Mouse (Mus musculus) heart, adult 2 months (tissue): ENCODE measurements around the gene Mfsd14b. TPM values are rescaled to one million over a fixed set of nuclear protein-coding genes. Genes with fewer than 3 reads are reported as not detected.

Source experiments
- DNase-seq, 2 experiments: peaks; one replicate each; pipeline ENCODE4 v3.0.0; 2021
- H3K27ac ChIP-seq: fragments of 200-600 bp; 2 replicates; pipeline ENCODE4 v1.8.1; 2022
- H3K27me3 ChIP-seq: fragments of 200-500 bp; 2 replicates; pipeline ENCODE4 v1.6.1; 2012; ENCODE audit warnings: mild to moderate bottlenecking, low read length, inconsistent platforms, mixed read lengths; ENCODE audit not compliant: control insufficient read depth, insufficient read depth
- H3K36me3 ChIP-seq: fragments of 200-500 bp; 2 replicates; pipeline ENCODE4 v1.6.1; 2012; ENCODE audit warnings: low read length, inconsistent platforms; ENCODE audit not compliant: control insufficient read depth, insufficient read depth
- H3K4me1 ChIP-seq: fragments of 200-500 bp; 2 replicates; pipeline ENCODE4 v1.6.1; 2011; ENCODE audit warnings: low read length; ENCODE audit not compliant: control insufficient read depth, insufficient read depth
- H3K4me3 ChIP-seq: fragments of 200-600 bp; 2 replicates; pipeline ENCODE4 v1.8.1; 2022
- H3K79me2 ChIP-seq: fragments of 200-500 bp; replicated peaks from 2 replicates; pipeline ENCODE4 v1.6.1; 2012; ENCODE audit warnings: mild to moderate bottlenecking, inconsistent platforms, low read length, moderate library complexity, mixed read lengths; ENCODE audit not compliant: control insufficient read depth, insufficient read depth
- H3K9ac ChIP-seq: fragments of 200-500 bp; 2 replicates; pipeline ENCODE4 v1.6.1; 2012; ENCODE audit warnings: low read depth, mild to moderate bottlenecking, control low read depth, inconsistent platforms, low read length, mixed read lengths
- CTCF ChIP-seq: fragments of 200-600 bp; IDR thresholded peaks from 2 replicates; pipeline ENCODE4 v1.8.1; 2022; ENCODE audit warnings: antibody characterized with exemption, mild to moderate bottlenecking, moderate library complexity
- EP300 ChIP-seq: fragments of 200-500 bp; IDR thresholded peaks from 2 replicates; pipeline ENCODE4 v1.6.1; 2011; ENCODE audit warnings: low read depth, low read length, control low read depth; ENCODE audit not compliant: insufficient read depth
- POLR2A ChIP-seq: fragments of 200-500 bp; IDR thresholded peaks from 2 replicates; pipeline ENCODE4 v1.6.1; 2011; ENCODE audit warnings: mild to moderate bottlenecking, low read depth, low read length, control low read depth; ENCODE audit not compliant: insufficient read depth
- WGBS: fragments of 180-500 bp; shearing (Covaris S2); methylation state at CpG from one replicate; pipeline ENCODE4 v1.1.7; 2018; 5-methylcytosine and 5-hydroxymethylcytosine counted together
- intact Hi-C: fragments of 180-260 bp; cut with DNase I; formaldehyde crosslinking; loops from one replicate; pipeline ENCODE4 v1.15.1; 2025
- long read RNA-seq: library from polyadenylated mRNA; stranded (forward); transcript quantifications from one replicate; pipeline ENCODE4 v2.0.0, GENCODE M21; 2021
- polyA plus RNA-seq: library from polyadenylated mRNA; depleted of rRNA; stranded (reverse); fragments of >200 nt; gene quantifications from 2 replicates; pipeline ENCODE4 v1.2.3, GENCODE M21; 2012; rRNA removed
- total RNA-seq, 2 experiments: library from RNA; stranded (reverse); gene quantifications; 2 replicates each; pipeline ENCODE4 v1.2.3; 2021

Mfsd14b gene
- total RNA-seq (10 to 100 TPM; 15.3 to 15.4 TPM), polyA plus RNA-seq (7.9 and 13.0 TPM in 2 replicates)
- long read RNA-seq, transcript Mfsd14b-203 (12 exons, 3,832 nt) = major isoform, 40 of 42 reads
- long read RNA-seq, partial matches to known transcripts = 2 of 42 reads
- long read RNA-seq, other reads (novel, unspliced or antisense) = 0 of 42 reads

DNA sequence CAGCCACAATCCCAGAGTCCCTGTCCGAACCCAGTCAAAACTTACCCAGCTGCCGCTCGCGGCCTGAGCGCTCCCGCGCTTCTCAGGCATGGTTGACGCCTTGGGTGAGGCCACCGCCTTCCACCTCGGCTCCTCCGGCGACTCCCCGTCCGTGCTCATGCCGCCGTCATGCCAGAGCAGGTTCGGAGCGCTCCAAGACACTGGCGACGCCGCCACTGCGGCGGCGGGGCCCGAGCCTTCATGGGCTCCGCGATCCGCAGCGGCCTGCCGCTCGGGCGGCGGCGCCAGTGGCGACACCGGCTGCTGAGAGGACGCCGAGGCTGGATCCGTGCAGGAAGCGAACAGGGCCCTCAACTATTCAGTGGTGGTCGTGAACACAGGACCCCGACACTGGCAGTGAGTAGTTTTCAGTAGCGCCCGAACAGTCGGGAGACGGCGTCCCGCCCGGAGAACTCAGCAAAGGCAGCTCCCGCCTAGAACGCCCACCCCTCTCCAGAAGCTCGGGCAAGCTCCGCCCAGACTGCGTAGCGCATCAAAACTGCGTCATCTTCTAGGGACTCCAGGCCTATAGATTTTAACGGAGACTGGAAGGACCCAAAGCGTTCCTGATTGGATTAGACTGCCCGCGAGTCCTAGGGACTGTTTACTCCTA is at the start of gene Mfsd14b:
Mfsd14b (minus strand) TSS at position 517 of the 652 bp plus-strand sequence.
- peak within 1 kb of the TSS; percentile 90 for H3K9ac ChIP-seq
- DNase-seq = peak; percentile 92 to 93
- intact Hi-C loops = loop anchor here (2.0 to 10.0 kb wide), 3 partner anchors 128 to 678 kb away; partner anchors contain the start of genes Cdk20 and Zfp369
- peak; percentile 81 for TF ChIP-seq POLR2A
- no peak for TF ChIP-seq CTCF
- peaks cover 2% of the 10 kb centered on the region for H3K4me1 ChIP-seq
- WGBS = under 1% methylated on average over 60 of the region's 60 CpGs
- H3K36me3 ChIP-seq = no peaks in the 10 kb centered on the region; the same call in 1 of the 2 replicates
- H3K27me3 ChIP-seq = no peaks in the 10 kb centered on the region
- H3K79me2 ChIP-seq = 0 out of 2 replicates have a peak, but pooled peaks cover 2% of the 10 kb centered on the region
- peak within 1 kb of the TSS; percentile 70 for H3K27ac ChIP-seq
- H3K4me3 ChIP-seq = peak within 1 kb of the TSS; percentile 88

GRCm38 (mm10) chr13:65149940-65150339 is 37.2 kb upstream of the Mfsd14b start, which contains the start of gene Olfr466:
Gene Olfr466 (plus strand): TSS chr13:65150240.
- Histone ChIP-seq H3K27me3 (no peaks in the 10 kb centered on the region), H3K36me3 (no peaks in the 10 kb centered on the region), H3K4me1 (no peaks in the 10 kb centered on the region), H3K27ac (no peak within 1 kb of the TSS), H3K9ac (no peak within 1 kb of the TSS), H3K4me3 (no peak within 1 kb of the TSS), H3K79me2 (no peaks in the 10 kb centered on the region)
- WGBS = 59% methylated on average over 1 of the region's 1 CpGs
- intact Hi-C loops = no loop called here
- TF ChIP-seq CTCF (no peak), EP300 (no peak), POLR2A (no peak)
- no peak for DNase-seq

- Histone ChIP-seq H3K27ac (no peak within 1 kb of the TSS), H3K27me3 (no peaks in the 10 kb centered on the region), H3K4me3 (no peak within 1 kb of the TSS), H3K79me2 (no peaks in the 10 kb centered on the region), H3K36me3 (no peaks in the 10 kb centered on the region), H3K9ac (no peak within 1 kb of the TSS), H3K4me1 (no peaks in the 10 kb centered on the region)
- intact Hi-C loops = no loop called here
- 76% methylated on average over 4 of the region's 4 CpGs for WGBS
- no peak for DNase-seq
- TF ChIP-seq EP300 (no peak), POLR2A (no peak), CTCF (no peak)
Observed at GRCm38 (mm10) chr13:65137789-65138188, 25.0 kb upstream of the Mfsd14b start, which contains the start of gene Olfr465-ps1. Gene Olfr465-ps1 (plus strand): TSS chr13:65138089.

DNA sequence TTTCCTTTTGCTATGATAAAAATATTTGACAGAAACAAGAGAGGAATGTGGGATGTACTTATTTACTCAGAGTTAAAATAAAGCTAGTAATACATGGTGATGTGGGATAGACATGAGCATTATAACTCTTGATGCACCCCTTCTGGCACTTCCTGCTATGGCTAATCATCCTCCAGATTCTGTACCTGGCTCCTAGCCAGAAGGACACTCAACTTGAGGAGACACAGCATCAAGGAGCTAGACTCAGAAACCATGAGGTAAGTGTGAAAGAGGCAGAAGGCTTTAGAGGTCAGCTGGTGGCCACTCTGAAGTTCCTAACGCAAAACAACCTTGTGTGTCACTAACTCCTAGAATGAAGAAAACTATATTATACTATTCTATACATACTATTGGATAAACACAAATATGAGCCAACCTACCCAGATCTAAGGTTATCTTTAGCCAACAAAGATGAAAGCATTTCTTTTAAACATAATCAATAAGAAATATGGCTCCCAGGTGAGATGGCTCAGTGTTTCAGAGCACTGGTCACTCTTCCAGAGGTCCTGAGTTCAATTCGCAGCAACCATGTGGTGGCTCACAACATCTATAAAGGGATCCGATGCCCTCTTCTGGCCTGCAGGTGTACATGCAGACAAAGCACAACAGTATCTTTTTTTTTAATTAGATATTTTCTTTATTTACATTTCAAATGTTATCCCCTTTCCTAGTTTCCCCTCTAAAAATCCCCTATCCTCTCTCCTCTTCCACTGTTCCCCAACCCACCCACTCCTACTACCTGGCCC is 14.5 kb upstream of the Mfsd14b start:
- H3K9ac ChIP-seq = no peak overlapping the region
- TF ChIP-seq EP300 (no peak), POLR2A (no peak), CTCF (peak; percentile 42)
- no peaks in the 10 kb centered on the region for H3K36me3 ChIP-seq
- no peaks in the 10 kb centered on the region for H3K27me3 ChIP-seq
- no peaks in the 10 kb centered on the region for H3K79me2 ChIP-seq
- no peak for DNase-seq
- H3K27ac ChIP-seq = no peak overlapping the region
- no peaks in the 10 kb centered on the region for H3K4me1 ChIP-seq
- 64% methylated on average over 3 of the region's 3 CpGs for WGBS
- intact Hi-C loops = no loop called here
- H3K4me3 ChIP-seq = no peak overlapping the region

- Histone ChIP-seq H3K27ac (no peak overlapping the region), H3K27me3 (no peaks in the 10 kb centered on the region), H3K9ac (no peak overlapping the region), H3K4me3 (no peak overlapping the region), H3K36me3 (no peaks in the 10 kb centered on the region), H3K4me1 (no peaks in the 10 kb centered on the region), H3K79me2 (no peaks in the 10 kb centered on the region)
- intact Hi-C loops = no loop called here
- WGBS = 82% methylated on average over 1 of the region's 1 CpGs
- no peak for DNase-seq
- TF ChIP-seq POLR2A (no peak), CTCF (no peak), EP300 (no peak)
Observed at GRCm38 (mm10) chr13:65122111-65122510, 9.3 kb upstream of the Mfsd14b start.
